Mouse (Mus musculus) bone marrow, adult 2 months (tissue): ENCODE measurements around the gene Adora2b. TPM values are rescaled to one million over a fixed set of nuclear protein-coding genes. Genes with fewer than 3 reads are reported as not detected.

ENCODE experiments used
- H3K27ac ChIP-seq: fragments of 200-500 bp; 2 replicates; pipeline ENCODE4 v1.5.1; 2012; ENCODE audit warnings: low read depth, mild to moderate bottlenecking, control low read depth, inconsistent platforms, low read length; ENCODE audit not compliant: control insufficient read depth, poor library complexity, insufficient read depth
- H3K4me1 ChIP-seq: fragments of 200-500 bp; 2 replicates; pipeline ENCODE4 v1.6.1; 2011; ENCODE audit warnings: low read length; ENCODE audit not compliant: control insufficient read depth, insufficient read depth
- H3K4me3 ChIP-seq: fragments of 200-500 bp; replicated peaks from 2 replicates; pipeline ENCODE3; 2011; ENCODE audit warnings: mild to moderate bottlenecking, low read depth, low read length, control low read depth; ENCODE audit not compliant: control insufficient read depth
- CTCF ChIP-seq: fragments of 200-500 bp; IDR thresholded peaks from 2 replicates; pipeline ENCODE4 v1.5.1; 2011; ENCODE audit warnings: low read length, control low read depth; ENCODE audit not compliant: control insufficient read depth, insufficient read depth
- POLR2A ChIP-seq: fragments of 200-500 bp; IDR thresholded peaks from 2 replicates; pipeline ENCODE4 v1.6.1; 2011; ENCODE audit warnings: low read depth, mild to moderate bottlenecking, control low read depth, low read length, borderline replicate concordance; ENCODE audit not compliant: control insufficient read depth
- WGBS: fragments of 180-500 bp; shearing (Covaris S2); methylation state at CpG from one replicate; pipeline ENCODE4 v1.1.7; 2018; 5-methylcytosine and 5-hydroxymethylcytosine counted together
- polyA plus RNA-seq: library from polyadenylated mRNA; stranded (reverse); fragments of >200 nt; gene quantifications from 2 replicates; pipeline ENCODE4 v1.2.4, GENCODE M21; 2011; ENCODE audit warnings: low replicate concordance; ENCODE audit not compliant: missing spikeins, insufficient read depth, insufficient read length

The Adora2b gene
- polyA plus RNA-seq, 1 experiment, result not detected

DNA sequence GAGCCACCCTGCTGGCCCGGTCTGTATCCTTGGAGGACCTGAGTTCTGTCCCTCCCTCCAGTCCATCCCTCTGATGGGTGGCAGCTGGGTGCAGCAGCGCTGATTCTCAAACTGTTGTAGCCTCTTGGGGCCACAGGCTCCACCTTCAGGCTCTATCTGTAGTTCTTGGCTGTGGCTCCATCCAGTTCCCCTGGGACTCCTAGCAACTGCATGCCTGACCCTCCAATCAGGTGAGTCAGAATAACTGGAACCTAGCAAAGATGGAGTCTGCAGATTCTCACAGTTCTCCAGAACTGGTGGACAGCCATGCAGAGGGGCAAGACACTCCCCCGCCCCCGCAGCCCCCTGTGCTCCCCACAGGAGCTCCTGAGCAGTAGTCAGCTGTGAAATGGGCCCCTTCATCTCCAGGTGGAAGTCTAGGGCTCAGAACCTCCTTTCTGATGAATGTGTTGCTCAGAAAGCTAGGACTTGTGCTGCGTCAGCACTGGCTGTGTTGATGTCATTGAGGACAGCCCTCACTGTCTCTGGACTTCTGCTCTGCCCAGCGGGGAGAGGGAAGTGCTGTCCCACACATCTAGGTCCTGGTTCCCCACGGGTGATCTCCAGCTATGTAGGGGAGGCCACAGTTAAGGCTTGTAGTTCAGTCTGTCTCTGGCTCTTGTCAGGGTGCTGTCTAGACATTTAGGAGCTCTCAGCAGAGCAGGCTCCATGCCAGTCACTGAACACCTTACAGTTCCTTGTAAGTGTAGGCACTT is 27.9 kb upstream of the Adora2b start:
- Histone ChIP-seq H3K27ac (no peak overlapping the region), H3K4me3 (no peak overlapping the region), H3K4me1 (peaks cover 7% of the 10 kb centered on the region)
- WGBS, result 68% methylated on average over 7 of the region's 7 CpGs
- TF ChIP-seq CTCF (no peak), POLR2A (no peak)

- Histone ChIP-seq H3K27ac (no peak overlapping the region), H3K4me3 (no peak overlapping the region), H3K4me1 (peaks cover 6% of the 10 kb centered on the region)
- TF ChIP-seq CTCF (no peak), POLR2A (no peak)
- 14% methylated on average over 5 of the region's 5 CpGs for WGBS
These were observed 25.4 kb upstream of the Adora2b start for GRCm38 (mm10) chr11:62223416-62223815.

GRCm38 (mm10) chr11:62223962-62224361 is 24.8 kb upstream of the Adora2b start:
- Histone ChIP-seq H3K4me3 (no peak overlapping the region), H3K27ac (no peak overlapping the region), H3K4me1 (peaks cover 5% of the 10 kb centered on the region)
- TF ChIP-seq CTCF, result no peak
- no peak for TF ChIP-seq POLR2A
- WGBS, result 29% methylated on average over 7 of the region's 7 CpGs

DNA sequence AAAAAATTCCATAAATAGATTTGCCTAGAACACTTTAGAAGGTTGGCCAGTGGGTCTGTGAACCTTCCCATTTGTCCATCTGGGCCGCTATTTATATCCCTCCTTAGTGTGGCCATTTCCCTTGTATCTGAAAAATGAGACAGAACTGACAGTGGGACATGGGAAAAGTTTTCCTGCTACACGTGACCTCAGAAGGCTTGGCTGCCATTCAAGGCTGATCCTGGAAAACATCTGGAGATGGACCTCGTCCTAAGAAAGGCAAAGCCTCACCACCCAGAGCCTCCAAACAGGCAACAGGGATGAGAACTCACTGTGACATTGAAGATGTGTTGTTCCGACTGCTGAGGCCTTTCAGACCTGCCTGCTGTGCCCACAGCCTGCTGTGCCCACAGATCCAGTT is 24.0 kb upstream of the Adora2b start:
- TF ChIP-seq POLR2A (no peak), CTCF (no peak)
- Histone ChIP-seq H3K27ac (no peak overlapping the region), H3K4me3 (no peak overlapping the region), H3K4me1 (peaks cover 5% of the 10 kb centered on the region)
- WGBS, result 76% methylated on average over 4 of the region's 4 CpGs

GRCm38 (mm10) chr11:62240631-62241261 is 8.0 kb upstream of the Adora2b start:
- Histone ChIP-seq H3K4me1 (no peaks in the 10 kb centered on the region), H3K27ac (0 out of 2 replicates have a peak overlapping the region, but pooled peaks have one; percentile 4), H3K4me3 (no peak overlapping the region)
- TF ChIP-seq POLR2A (no peak), CTCF (no peak)
- 47% methylated on average over 12 of the region's 12 CpGs for WGBS

DNA sequence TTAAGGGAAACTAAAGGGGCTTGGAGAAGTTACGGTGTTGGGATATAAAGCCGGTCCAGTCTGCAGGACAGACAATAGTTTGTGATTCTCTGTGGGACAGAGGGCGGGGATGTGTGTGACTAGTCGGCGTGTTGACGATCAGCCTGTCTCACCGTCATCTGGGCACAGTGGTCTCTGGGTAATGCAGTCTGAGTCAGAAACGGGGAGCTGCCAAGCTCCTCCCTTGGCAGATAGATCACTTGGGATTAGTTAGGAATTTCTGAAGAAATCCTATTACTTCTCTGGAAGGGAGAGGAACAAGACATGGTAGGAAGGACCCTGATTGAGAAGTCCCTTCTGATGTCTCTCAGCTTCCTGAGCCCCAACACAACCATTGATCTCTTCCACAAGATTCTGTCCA is 4.9 kb upstream of the Adora2b start:
- no peak overlapping the region for H3K27ac ChIP-seq
- no peak for TF ChIP-seq POLR2A
- TF ChIP-seq CTCF, result no peak
- no peaks in the 10 kb centered on the region for H3K4me1 ChIP-seq
- no peak overlapping the region for H3K4me3 ChIP-seq
- 88% methylated on average over 8 of the region's 8 CpGs for WGBS

DNA sequence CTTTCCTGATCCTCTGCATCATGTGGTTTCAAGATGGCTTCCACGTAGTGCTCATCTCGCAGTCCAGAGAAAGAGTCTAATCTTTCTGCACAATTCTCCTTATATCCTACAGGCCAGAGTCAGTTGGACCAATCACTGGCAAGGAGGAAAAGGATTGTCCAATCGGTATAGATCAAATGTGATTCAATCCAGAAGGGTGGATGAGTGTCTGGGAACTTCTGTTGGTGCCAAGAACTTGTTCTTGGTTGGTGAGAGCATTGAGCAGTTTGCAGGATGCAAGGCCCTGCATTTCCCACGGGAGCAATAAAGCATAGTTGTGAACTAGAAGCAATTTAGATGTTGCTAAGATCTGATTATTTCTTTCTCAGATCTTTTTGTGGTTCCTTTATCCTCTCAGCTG is 4.3 kb upstream of the Adora2b start:
- no peak overlapping the region for H3K4me3 ChIP-seq
- 82% methylated on average over 4 of the region's 4 CpGs for WGBS
- no peak overlapping the region for H3K27ac ChIP-seq
- TF ChIP-seq CTCF (no peak), POLR2A (no peak)
- H3K4me1 ChIP-seq, result no peaks in the 10 kb centered on the region

DNA sequence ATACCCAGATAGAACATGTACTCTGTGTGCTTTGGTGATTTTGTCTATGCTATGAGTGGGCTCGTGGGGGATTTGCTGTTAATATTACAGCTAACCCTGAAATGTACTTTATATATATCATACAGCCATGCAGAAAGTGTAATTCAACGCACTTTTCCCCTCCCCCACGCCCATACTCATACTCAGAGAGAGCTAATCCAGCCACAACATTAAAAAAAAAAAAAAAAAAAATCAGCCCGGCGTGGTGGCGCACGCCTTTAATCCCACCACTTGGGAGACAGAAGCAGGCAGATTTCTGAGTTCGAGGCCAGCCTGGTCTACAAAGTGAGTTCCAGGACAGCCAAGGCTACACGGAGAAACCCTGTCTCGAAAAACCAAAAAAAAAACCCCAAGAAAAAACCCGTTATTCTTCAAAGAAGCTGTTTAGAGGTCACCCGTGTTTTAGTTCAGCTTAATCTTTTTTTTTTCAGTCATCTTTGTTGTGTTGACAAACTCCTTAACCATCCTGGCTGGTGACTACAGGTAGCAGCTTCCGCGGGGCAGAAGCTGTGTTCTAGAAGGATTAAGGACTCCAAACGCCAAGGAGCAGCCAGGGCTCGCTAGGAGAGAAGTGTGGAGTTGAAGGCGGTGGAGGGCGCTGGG is 904 bp upstream of the Adora2b start:
- 29% methylated on average over 18 of the region's 18 CpGs for WGBS
- Histone ChIP-seq H3K4me3 (peak overlapping the region; percentile 61), H3K27ac (no peak overlapping the region; the same call in 1 of the 2 replicates), H3K4me1 (peaks cover 3% of the 10 kb centered on the region)
- TF ChIP-seq CTCF, result no peak
- TF ChIP-seq POLR2A, result no peak
